Mouse (Mus musculus) liver, adult 2 months (tissue): Measurements from ENCODE around the gene A230072I06Rik.

Experiments used
- CTCF ChIP-seq: fragments of 200-500 bp; IDR thresholded peaks from 2 replicates; pipeline ENCODE4 v1.5.1; 2011; ENCODE audit warnings: low read depth, low read length, control low read depth
- POLR2A ChIP-seq: fragments of 200-500 bp; IDR thresholded peaks from 2 replicates; pipeline ENCODE4 v1.6.1; 2011; ENCODE audit warnings: low read length, control low read depth; ENCODE audit not compliant: insufficient read depth; ENCODE audit errors: extremely low read depth

DNA sequence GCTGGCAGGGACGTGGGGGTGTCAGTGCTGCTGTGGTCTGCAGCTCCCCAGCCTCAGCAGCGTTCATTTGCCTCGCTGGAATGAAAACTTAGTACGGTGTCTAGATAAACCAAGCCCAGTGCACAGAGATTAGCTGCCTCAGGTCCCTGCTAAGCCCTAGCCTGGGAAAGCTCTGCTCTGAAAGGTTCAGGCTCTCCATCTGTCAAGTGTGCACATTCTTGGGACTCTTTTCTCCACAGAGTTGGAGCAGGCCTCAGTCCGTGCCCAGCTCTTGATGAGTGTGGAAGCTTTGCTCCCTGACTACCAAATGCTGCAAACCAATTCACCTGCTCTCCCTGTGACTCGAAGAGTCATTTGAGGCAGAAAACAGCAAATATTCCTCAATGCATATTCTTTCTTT, 43.5 kb downstream of the A230072I06Rik start:
- no peak for TF ChIP-seq CTCF
- TF ChIP-seq POLR2A: no peak
